Mouse (Mus musculus): Measurements from ENCODE around the gene 6330409D20Rik.

Gene 6330409D20Rik

DNA sequence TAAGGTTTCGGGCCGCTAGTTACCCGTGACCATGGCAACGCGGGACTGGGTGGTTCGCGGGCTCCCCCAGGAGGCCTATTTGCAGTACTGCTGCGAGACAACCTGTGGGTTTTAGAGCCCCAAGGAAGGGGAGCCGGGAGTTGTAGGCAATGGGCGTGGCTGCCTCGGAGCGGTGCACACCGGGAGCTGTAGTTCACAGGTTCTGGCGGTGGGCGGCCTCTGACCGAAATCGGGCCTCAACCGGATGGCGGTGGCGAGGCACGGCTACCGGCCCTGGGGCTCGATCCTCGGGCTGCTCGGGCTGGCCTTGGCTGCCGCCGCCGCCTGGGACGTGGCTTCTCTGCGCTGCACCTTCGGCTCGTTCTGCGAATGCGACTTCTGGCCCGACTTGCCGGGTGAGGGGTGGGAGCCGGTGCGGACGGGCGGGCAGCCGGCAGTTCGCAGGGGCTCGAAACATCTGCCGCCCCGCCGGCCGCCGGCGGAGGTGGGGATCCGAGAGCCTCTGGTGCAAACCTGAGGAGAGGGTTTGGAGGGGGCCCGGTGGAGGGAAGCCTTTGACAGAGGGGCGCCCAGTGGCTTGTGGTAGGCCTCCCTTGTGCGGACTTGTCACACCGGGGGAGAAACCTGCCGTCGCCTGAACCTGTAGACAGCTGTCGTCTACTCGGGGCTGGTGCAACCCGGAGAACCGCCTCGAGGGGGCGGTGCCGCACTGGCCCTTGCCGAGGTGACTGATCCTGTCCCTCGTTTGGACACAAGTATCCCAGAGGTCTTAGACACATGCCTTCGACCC, 16.4 kb upstream of the 6330409D20Rik start, which contains the start of gene Tor2a:
TSS of gene Tor2a (plus strand) at position 179 of the 790 bp plus-strand sequence.
- CTCF ChIA-PET: interaction anchor here (0.6 to 1.3 kb wide), 4 partner anchors 9 to 65 kb away, joined by 3 to 5 read pairs (median 4); no protein-coding TSS in a partner anchor

- CTCF ChIA-PET: interaction anchor here (0.6 to 1.3 kb wide), 5 partner anchors 9 to 625 kb away, joined by 3 to 12 read pairs (median 4); no protein-coding TSS in a partner anchor
These were observed 15.8 kb upstream of the 6330409D20Rik start for GRCm38 (mm10) chr2:32756674-32757055.

DNA sequence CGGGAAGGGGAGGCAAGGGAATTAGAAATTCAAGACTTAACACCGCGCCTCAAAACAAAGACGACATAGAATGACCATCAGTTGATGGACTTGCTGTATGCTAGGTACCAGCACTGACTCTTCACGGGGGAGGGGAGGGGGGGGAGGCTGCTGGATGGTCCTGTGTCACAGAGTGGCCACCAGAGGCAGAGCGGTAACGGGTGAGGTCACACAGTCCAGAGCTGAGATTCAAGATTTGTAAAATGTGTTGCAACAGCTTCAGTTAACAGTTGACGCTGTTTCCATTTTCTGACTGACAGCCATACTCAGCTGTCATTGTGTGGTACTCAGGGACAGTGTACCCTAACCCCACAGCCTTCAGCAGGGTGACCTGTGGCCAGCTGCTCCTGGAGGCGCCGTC, 11.4 kb upstream of the 6330409D20Rik start:
- CTCF ChIA-PET: interaction anchor here (0.6 to 1.4 kb wide), 3 partner anchors 14 to 49 kb away, joined by 3 to 6 read pairs (median 3); no protein-coding TSS in a partner anchor

DNA sequence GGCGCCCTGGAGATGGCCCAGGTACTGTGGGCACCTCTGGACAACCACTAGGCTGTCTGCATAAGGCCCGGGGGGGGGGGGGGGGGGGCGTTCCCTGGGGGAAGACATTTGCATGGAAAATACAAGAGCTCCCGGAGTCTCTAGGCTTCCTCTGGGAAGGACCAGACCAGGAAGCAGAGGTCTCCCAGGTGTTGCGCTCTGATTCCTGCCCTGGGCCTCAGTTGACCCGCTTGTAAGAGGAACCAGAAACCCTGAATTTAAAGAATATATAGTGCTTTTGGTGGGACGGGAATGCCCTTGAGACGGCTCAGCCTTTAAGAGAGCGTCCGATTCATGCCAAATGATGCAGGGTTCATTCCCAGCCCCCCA, 10.8 kb upstream of the 6330409D20Rik start:
- CTCF ChIA-PET: interaction anchor here (0.6 to 1.4 kb wide), 4 partner anchors 10 to 48 kb away, joined by 3 to 6 read pairs (median 4); no protein-coding TSS in a partner anchor

DNA sequence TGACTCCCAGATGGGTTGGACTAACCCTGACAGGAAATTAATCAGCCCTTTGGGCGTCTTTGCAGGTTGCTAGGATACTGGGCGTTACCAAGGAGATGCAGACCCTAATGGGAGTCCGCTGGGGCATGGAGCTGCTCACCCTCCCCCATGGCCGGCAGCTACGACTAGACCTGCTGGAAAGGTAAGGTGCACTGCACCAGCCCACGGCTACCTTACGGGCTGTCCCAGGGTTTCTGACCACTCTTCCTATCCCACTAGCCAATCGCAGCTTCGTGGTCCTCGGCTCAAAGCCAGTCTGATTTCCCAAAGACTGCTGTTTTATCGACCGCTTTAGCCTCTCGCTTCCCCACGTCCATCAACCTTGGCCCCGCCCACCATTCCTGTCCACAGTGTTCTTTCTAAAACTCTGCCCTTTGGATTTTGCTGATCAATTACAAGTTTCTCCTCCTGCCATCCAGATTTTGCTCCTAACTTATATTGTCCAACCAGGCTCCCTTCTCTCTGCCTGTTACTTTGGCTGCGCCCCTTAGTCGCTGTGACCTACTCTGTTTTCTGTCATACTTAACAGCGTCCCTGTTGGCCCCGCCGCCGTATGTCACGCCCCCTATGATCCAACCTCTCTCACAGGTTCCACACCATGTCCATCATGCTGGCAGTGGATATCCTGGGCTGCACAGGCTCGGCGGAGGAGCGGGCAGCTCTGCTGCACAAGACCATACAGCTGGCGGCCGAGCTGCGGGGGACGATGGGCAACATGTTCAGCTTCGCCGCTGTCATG, 10.3 kb upstream of the 6330409D20Rik start:
- CTCF ChIA-PET: interaction anchor here (0.9 to 1.3 kb wide), 2 partner anchors 9 to 13 kb away, joined by 5 to 6 read pairs; no protein-coding TSS in a partner anchor

GRCm38 (mm10) chr2:32750199-32750598, 9.4 kb upstream of the 6330409D20Rik start:
- CTCF ChIA-PET: no interaction called here

GRCm38 (mm10) chr2:32749082-32749481, 8.3 kb upstream of the 6330409D20Rik start:
- CTCF ChIA-PET: no interaction called here

DNA sequence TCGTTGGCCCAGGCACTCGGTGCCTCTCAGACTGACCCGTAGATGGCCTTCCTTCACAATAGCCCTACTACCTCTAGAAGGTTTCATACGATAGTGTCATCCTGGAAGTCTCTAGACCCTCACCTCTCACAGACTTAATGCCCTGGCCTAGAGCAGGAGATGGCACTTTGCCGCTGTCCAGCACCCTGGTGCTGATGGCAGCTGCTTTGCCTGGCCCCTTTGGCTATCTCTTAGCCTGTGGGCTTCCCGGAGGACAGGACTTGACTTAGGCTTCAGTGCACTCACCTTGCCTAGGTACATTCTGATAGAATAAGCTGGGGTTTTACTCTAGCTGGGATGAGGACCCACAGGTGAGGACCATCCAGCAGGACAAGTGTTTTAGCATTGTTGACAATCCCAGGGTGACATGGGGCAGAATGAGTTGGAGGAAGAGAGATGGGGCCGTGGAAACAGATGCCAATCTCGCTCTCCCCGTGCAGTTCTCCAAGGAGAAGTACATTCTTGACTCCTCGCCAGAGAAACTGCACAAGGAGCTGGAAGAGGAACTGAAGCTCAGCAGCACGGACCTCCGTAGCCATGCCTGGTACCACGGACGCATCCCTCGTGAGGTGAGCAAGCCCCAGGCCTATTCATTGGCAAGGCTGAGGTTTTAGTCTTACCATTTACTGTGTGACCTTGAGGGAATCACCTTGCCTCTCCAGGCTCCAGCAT, 3.6 kb upstream of the 6330409D20Rik start:
- CTCF ChIA-PET: no interaction called here

DNA sequence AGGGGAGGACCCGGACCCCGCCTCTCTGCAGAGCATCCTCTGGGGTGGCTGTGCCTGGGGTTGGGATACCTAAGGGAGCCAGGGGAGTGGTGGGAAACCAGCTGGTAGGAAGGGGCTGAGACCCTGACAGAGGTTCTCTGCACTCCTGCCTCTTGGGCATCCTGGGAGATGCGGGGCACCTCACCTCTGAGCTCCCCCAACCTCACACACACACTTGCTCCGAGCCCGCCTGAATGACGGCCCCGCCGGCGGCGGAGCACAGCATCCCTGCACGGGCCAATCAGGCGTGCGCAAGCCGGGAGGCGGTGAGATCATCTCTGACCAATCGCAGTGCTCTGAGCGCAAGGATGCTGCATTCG, 1.3 kb upstream of the 6330409D20Rik start:
- CTCF ChIA-PET: interaction anchor here (0.6 kb wide), 1 partner anchor 9 kb away, joined by 5 read pairs; no protein-coding TSS in a partner anchor

DNA sequence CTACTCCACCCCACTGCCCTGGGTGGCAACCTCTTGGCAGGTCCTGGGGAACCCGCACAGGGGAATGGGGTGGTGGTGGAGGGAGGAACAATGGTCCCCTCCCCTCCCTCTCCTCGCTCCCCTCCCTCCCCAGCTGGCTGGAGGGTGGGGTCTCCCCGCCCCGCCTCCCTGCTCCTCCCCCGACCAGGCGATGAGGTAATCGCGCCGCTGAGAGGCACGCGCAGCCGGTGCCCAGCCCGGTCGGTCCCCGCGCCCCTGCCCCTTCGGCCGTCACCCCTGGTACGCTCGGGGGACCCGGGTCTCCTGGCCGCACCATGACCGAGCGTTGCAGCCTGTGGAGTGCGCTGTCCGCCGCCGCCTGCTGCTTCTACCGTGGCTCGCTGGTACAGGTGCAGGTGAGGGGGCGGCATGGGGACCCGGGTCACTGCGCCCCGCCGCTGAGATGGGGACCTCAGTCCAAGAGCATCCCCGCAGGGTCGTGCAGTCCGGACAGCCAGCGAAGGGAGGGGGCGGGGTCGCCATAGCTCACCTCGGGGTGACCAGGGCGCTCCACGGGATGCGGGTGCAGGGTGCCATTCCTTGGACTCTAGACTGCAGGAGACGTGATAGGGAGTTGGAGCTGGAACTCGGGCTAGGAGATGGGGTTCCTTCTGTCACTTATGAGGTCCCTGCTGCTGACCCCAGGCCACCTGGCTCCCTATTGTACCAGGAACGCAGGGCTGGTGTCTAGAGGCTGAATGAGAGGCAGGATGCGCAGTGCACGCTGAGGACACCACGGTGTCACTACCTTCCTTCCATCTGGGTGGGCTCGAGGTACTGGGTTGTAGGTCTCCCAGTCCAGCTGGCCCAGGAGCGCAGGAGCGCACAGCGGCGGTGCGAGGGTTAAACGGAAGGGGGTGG, 707 bp upstream of the 6330409D20Rik start:
- CTCF ChIA-PET: interaction anchor here (0.6 to 0.7 kb wide), 2 partner anchors 10 to 246 kb away, joined by 3 to 5 read pairs; no protein-coding TSS in a partner anchor

- CTCF ChIA-PET: interaction anchor here (0.5 kb wide), 1 partner anchor 105 kb away, joined by 3 read pairs; no protein-coding TSS in a partner anchor
These were observed 1.5 kb downstream of the 6330409D20Rik start for GRCm38 (mm10) chr2:32739311-32739710.

DNA sequence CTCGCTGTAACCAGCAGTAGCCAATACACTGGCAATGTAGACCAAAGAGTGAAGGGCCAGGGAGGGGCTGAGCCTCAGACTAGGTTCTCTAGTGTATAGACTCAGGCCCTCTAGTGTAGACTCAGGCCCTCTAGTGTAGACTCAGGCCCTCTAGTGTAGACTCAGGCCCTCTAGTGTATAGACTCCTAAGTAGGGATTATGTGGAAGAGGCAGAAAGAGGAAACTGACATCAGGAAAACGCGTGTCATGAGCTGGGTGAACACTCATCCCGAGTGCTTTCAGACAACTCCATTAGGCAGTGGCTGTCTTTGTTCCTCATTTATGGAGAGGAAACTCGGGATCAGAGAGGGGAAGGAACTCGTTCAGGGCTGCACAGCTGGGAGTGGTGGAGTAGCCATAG, 3.8 kb downstream of the 6330409D20Rik start:
- CTCF ChIA-PET: no interaction called here

DNA sequence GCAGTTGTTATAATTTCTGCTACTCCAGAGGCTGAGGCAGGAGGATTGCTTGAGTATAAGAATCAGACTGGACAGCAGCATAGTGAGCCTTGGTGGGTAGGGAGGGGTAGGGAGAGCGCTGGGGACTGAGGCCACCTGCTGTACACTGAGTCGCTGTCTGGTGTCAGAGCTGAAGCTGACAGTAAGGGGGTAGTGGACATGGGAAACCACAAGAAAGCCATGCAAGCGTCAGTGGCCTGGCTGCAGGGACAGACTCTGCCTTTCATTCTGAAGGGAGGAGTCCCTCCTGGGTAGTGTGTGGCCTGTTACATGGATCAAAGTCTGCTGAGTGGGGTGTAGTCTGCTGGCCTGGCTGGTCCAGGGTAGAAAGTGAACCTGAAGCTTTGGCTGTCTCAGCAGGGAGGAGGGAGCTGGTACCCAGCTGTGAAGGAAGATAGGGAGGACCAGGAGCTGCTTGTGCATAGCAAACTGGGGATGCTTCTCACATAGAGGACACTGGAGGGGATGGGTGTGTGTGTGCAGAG, 4.4 kb downstream of the 6330409D20Rik start:
- CTCF ChIA-PET: no interaction called here

- CTCF ChIA-PET: interaction anchor here (0.5 kb wide), 1 partner anchor 22 kb away, joined by 5 read pairs; the partner anchor contains the start of gene Tor2a
These were observed 5.9 kb downstream of the 6330409D20Rik start for GRCm38 (mm10) chr2:32734933-32735332.

DNA sequence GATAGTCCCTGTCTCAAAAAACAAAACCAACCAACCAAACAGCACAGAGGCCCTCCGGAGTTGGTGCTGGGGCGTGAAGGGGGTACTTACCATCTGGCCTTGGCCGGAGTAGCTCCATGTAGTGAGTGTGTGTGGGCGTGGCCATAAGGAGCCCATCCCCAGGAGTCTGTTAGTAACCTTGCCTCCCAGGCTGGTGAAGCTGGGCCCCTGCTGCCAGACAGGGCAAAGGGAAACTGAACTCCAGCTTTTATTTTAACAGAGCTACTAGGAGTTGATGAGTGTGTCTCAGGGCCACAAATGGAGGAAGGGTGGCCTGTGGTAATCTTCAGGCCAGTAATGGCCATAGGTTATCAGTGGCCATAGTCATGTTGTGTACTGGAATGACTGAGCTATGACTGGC, 6.3 kb downstream of the 6330409D20Rik start:
- CTCF ChIA-PET: interaction anchor here (0.5 to 0.6 kb wide), 2 partner anchors 19 to 22 kb away, joined by 3 to 5 read pairs; partner anchors contain the start of gene Tor2a

GRCm38 (mm10) chr2:32732695-32733094, 8.1 kb downstream of the 6330409D20Rik start:
- CTCF ChIA-PET: interaction anchor here (0.7 kb wide), 1 partner anchor 231 kb away, joined by 4 read pairs; no protein-coding TSS in a partner anchor

DNA sequence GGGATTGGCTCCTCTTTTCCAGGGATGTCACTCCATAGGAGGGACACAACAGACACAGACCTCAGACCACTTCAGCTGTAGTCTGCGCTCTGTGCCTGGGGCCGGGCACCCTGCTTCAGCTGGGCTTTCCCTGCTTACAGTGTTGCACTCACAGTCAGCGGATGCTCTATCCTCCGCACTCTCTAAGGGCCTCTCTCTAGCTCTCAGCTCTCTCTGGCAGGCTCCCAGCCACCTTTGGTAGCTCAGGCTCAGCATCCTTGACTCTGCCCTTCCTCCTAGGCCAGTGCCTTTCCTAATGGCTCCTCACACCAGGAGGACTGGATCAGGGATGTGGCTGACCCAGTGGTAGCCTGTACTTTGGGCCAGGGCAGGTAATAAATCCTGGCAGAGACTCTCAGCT, 8.9 kb downstream of the 6330409D20Rik start:
- CTCF ChIA-PET: no interaction called here

GRCm38 (mm10) chr2:32730854-32731253, 10.0 kb downstream of the 6330409D20Rik start:
- CTCF ChIA-PET: no interaction called here

GRCm38 (mm10) chr2:32729547-32729946, 11.3 kb downstream of the 6330409D20Rik start:
- CTCF ChIA-PET: no interaction called here

GRCm38 (mm10) chr2:32728463-32728862, 12.4 kb downstream of the 6330409D20Rik start:
- CTCF ChIA-PET: no interaction called here

Measured in spleen, embryonic (tissue).